Mouse (Mus musculus): Measurements from ENCODE around the gene Atp1b2. TPM values are rescaled to one million over a fixed set of nuclear protein-coding genes. Genes with fewer than 3 reads are reported as not detected.

Gene Atp1b2
- total and polyA plus RNA-seq, 2 experiments from 2014 or later = 161 to 167 TPM

DNA sequence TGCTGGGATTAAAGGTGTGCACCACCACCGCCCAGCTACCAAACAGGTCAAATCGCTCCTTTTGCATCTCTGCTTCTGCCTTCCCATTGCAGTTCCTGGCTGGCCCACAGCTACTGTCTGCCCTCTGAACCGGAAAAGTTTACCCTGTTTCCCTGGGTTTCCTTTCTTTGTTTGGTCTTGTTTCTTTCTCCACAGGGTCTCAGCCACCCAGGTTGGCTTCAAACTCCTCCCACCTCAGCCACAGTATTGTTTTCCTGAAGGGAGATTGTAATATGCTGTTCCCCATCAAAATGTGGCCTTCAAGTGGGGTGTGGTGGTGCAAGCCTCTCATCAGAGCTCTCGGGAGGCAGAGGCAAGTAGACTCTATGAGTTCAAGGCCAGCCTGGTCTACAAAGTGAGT is 54.4 kb downstream of the Atp1b2 start:
- Histone ChIP-seq H3K27me3 (ENCODE audit: insufficient read depth, low read length) (no peaks in the 10 kb centered on the region), H3K27ac (ENCODE audit: low read depth, low read length) (0 out of 2 replicates have a peak overlapping the region, but pooled peaks have one; percentile 3), H3K4me2 (ENCODE audit: low read depth, low read length, poor library complexity, severe bottlenecking) (no peak overlapping the region), H3K4me3 (ENCODE audit: low read depth, low read length) (no peak overlapping the region), H3K9me3 (ENCODE audit: low read length) (no peaks in the 10 kb centered on the region), H3K4me1 (ENCODE audit: insufficient read depth, low read length) (peaks cover 42% of the 10 kb centered on the region), H3K9ac (replicated peaks; ENCODE audit: low read length, poor library complexity, severe bottlenecking) (no peak overlapping the region), H3K36me3 (ENCODE audit: insufficient read depth, low read length) (peaks cover 18% of the 10 kb centered on the region)
- ATAC-seq (ENCODE audit: low FRiP score) (no peak), DNase-seq (ENCODE audit: low spot score) (no peak)
- TF ChIP-seq CTCF (IDR thresholded peaks at IDR 0.05) = no peak
- 65% methylated on average over 4 of the region's 4 CpGs for WGBS

MicroRNAs within 50 kb of the gene (microRNA counts, 519-probe panel; counts per million panel counts)
- 2,727 counts per million, percentile 68 among the panel's probes with 10 or more counts for microRNA mmu-miR-467f

Small RNA genes lying within 50 kb of the gene (microRNA-seq; reads per million reads assigned to microRNA genes)
- not detected for gene Mir467f (ENCODE audit: borderline number of aligned reads)

Other genes starting within 250 kb of the Atp1b2 start
Only the 30 nearest of the 32 such genes appear.
- gene Naa38, start 210.5 kb downstream of the Atp1b2 start, total RNA-seq (2014; rRNA removed) = 32.6 and 95.9 TPM in 2 replicates
- 120 and 147 TPM in 2 replicates for gene Naa38, start 210.5 kb downstream of the Atp1b2 start, polyA plus RNA-seq (2015; fragmentation: Nextera tagmentation; extraction: Ambion mirVana)
- gene Cyb5d1, start 210.3 kb downstream of the Atp1b2 start, total RNA-seq (2014; rRNA removed) = 16.5 and 22.6 TPM in 2 replicates
- gene Cyb5d1, start 210.3 kb downstream of the Atp1b2 start, polyA plus RNA-seq (2015; fragmentation: Nextera tagmentation; extraction: Ambion mirVana) = 18.2 and 18.8 TPM in 2 replicates
- 4.4 and 5.7 TPM in 2 replicates for gene Tmem88, start 207.7 kb downstream of the Atp1b2 start, total RNA-seq (2014; rRNA removed)
- gene Tmem88, start 207.7 kb downstream of the Atp1b2 start, polyA plus RNA-seq (2015; fragmentation: Nextera tagmentation; extraction: Ambion mirVana) = 5.8 and 6.3 TPM in 2 replicates
- gene Kdm6b, start 192.3 kb downstream of the Atp1b2 start, total RNA-seq (2014; rRNA removed) = 12.1 and 14.5 TPM in 2 replicates
- gene Kdm6b, start 192.3 kb downstream of the Atp1b2 start, polyA plus RNA-seq (2015; fragmentation: Nextera tagmentation; extraction: Ambion mirVana) = 18.9 and 22.7 TPM in 2 replicates
- gene Dnah2, start 56.8 kb downstream of the Atp1b2 start, total RNA-seq (2014; rRNA removed) = 9.5 and 12.5 TPM in 2 replicates
- 3.9 and 4.1 TPM in 2 replicates for gene Dnah2, start 56.8 kb downstream of the Atp1b2 start, polyA plus RNA-seq (2015; fragmentation: Nextera tagmentation; extraction: Ambion mirVana)
- 145 and 155 TPM in 2 replicates for gene Efnb3, start 45.7 kb downstream of the Atp1b2 start, total RNA-seq (2014; rRNA removed)
- 151 and 166 TPM in 2 replicates for gene Efnb3, start 45.7 kb downstream of the Atp1b2 start, polyA plus RNA-seq (2015; fragmentation: Nextera tagmentation; extraction: Ambion mirVana)
- gene Wrap53, start 25.7 kb downstream of the Atp1b2 start, total RNA-seq (2014; rRNA removed) = 15.7 and 16.8 TPM in 2 replicates
- gene Wrap53, start 25.7 kb downstream of the Atp1b2 start, polyA plus RNA-seq (2015; fragmentation: Nextera tagmentation; extraction: Ambion mirVana) = 12.6 and 14.2 TPM in 2 replicates
- gene Trp53, start 25.6 kb downstream of the Atp1b2 start, total RNA-seq (2014; rRNA removed) = 29.5 and 34.5 TPM in 2 replicates
- gene Trp53, start 25.6 kb downstream of the Atp1b2 start, polyA plus RNA-seq (2015; fragmentation: Nextera tagmentation; extraction: Ambion mirVana) = 30.3 and 31.9 TPM in 2 replicates
- gene Shbg, start 12.0 kb upstream of the Atp1b2 start, total RNA-seq (2014; rRNA removed) = not detected in 2 replicates
- not detected in 2 replicates for gene Shbg, start 12.0 kb upstream of the Atp1b2 start, polyA plus RNA-seq (2015; fragmentation: Nextera tagmentation; extraction: Ambion mirVana)
- 10.5 and 13.3 TPM in 2 replicates for gene Sat2, start 16.1 kb upstream of the Atp1b2 start, total RNA-seq (2014; rRNA removed)
- 29.6 and 29.9 TPM in 2 replicates for gene Sat2, start 16.1 kb upstream of the Atp1b2 start, polyA plus RNA-seq (2015; fragmentation: Nextera tagmentation; extraction: Ambion mirVana)
- gene Fxr2, start 27.0 kb upstream of the Atp1b2 start, total RNA-seq (2014; rRNA removed) = 76.6 and 84.1 TPM in 2 replicates
- gene Fxr2, start 27.0 kb upstream of the Atp1b2 start, polyA plus RNA-seq (2015; fragmentation: Nextera tagmentation; extraction: Ambion mirVana) = 22.5 and 27.2 TPM in 2 replicates
- gene Sox15, start 49.4 kb upstream of the Atp1b2 start, total RNA-seq (2014; rRNA removed) = 0.27 TPM in 1 of 2 replicates, not detected in the other
- gene Sox15, start 49.4 kb upstream of the Atp1b2 start, polyA plus RNA-seq (2015; fragmentation: Nextera tagmentation; extraction: Ambion mirVana) = 0.19 and 0.20 TPM in 2 replicates
- 224 and 278 TPM in 2 replicates for gene Mpdu1, start 56.7 kb upstream of the Atp1b2 start, total RNA-seq (2014; rRNA removed)
- gene Mpdu1, start 56.7 kb upstream of the Atp1b2 start, polyA plus RNA-seq (2015; fragmentation: Nextera tagmentation; extraction: Ambion mirVana) = 118 and 123 TPM in 2 replicates
- gene Cd68, start 60.2 kb upstream of the Atp1b2 start, total RNA-seq (2014; rRNA removed) = 7.2 and 10.3 TPM in 2 replicates
- gene Cd68, start 60.2 kb upstream of the Atp1b2 start, polyA plus RNA-seq (2015; fragmentation: Nextera tagmentation; extraction: Ambion mirVana) = 10.6 and 11.0 TPM in 2 replicates
- gene Eif4a1, start 66.5 kb upstream of the Atp1b2 start, total RNA-seq (2014; rRNA removed) = 767 and 793 TPM in 2 replicates
- gene Eif4a1, start 66.5 kb upstream of the Atp1b2 start, polyA plus RNA-seq (2015; fragmentation: Nextera tagmentation; extraction: Ambion mirVana) = 501 and 502 TPM in 2 replicates
- gene Senp3, start 76.1 kb upstream of the Atp1b2 start, total RNA-seq (2014; rRNA removed) = 81.7 and 89.2 TPM in 2 replicates
- 70.3 and 74.0 TPM in 2 replicates for gene Senp3, start 76.1 kb upstream of the Atp1b2 start, polyA plus RNA-seq (2015; fragmentation: Nextera tagmentation; extraction: Ambion mirVana)
- 0.27 and 0.57 TPM in 2 replicates for gene Tnfsf13, start 79.8 kb upstream of the Atp1b2 start, total RNA-seq (2014; rRNA removed)
- 0.96 and 1.1 TPM in 2 replicates for gene Tnfsf13, start 79.8 kb upstream of the Atp1b2 start, polyA plus RNA-seq (2015; fragmentation: Nextera tagmentation; extraction: Ambion mirVana)
- gene Tnfsf12, start 89.9 kb upstream of the Atp1b2 start, total RNA-seq (2014; rRNA removed) = 4.7 and 6.2 TPM in 2 replicates
- 4.3 and 4.5 TPM in 2 replicates for gene Tnfsf12, start 89.9 kb upstream of the Atp1b2 start, polyA plus RNA-seq (2015; fragmentation: Nextera tagmentation; extraction: Ambion mirVana)
- gene Tnfsfm13, start 90.2 kb upstream of the Atp1b2 start, total RNA-seq (2014; rRNA removed) = 1.3 and 1.8 TPM in 2 replicates
- 1.2 and 1.9 TPM in 2 replicates for gene Tnfsfm13, start 90.2 kb upstream of the Atp1b2 start, polyA plus RNA-seq (2015; fragmentation: Nextera tagmentation; extraction: Ambion mirVana)
- gene Polr2a, start 152.7 kb upstream of the Atp1b2 start, total RNA-seq (2014; rRNA removed) = 16.9 and 25.1 TPM in 2 replicates
- gene Polr2a, start 152.7 kb upstream of the Atp1b2 start, polyA plus RNA-seq (2015; fragmentation: Nextera tagmentation; extraction: Ambion mirVana) = 9.0 and 10.2 TPM in 2 replicates
- not detected in 2 replicates for gene Slc35g3, start 156.0 kb upstream of the Atp1b2 start, total RNA-seq (2014; rRNA removed)
- gene Slc35g3, start 156.0 kb upstream of the Atp1b2 start, polyA plus RNA-seq (2015; fragmentation: Nextera tagmentation; extraction: Ambion mirVana) = 0.23 and 0.26 TPM in 2 replicates
- 31.5 and 34.3 TPM in 2 replicates for gene Zbtb4, start 160.0 kb upstream of the Atp1b2 start, total RNA-seq (2014; rRNA removed)
- gene Zbtb4, start 160.0 kb upstream of the Atp1b2 start, polyA plus RNA-seq (2015; fragmentation: Nextera tagmentation; extraction: Ambion mirVana) = 4.4 and 5.0 TPM in 2 replicates
- gene Chrnb1, start 190.0 kb upstream of the Atp1b2 start, total RNA-seq (2014; rRNA removed) = 1.5 and 1.6 TPM in 2 replicates
- gene Chrnb1, start 190.0 kb upstream of the Atp1b2 start, polyA plus RNA-seq (2015; fragmentation: Nextera tagmentation; extraction: Ambion mirVana) = 1.1 TPM in 2 replicates
- gene Fgf11, start 195.9 kb upstream of the Atp1b2 start, total RNA-seq (2014; rRNA removed) = 12.7 and 16.4 TPM in 2 replicates
- gene Fgf11, start 195.9 kb upstream of the Atp1b2 start, polyA plus RNA-seq (2015; fragmentation: Nextera tagmentation; extraction: Ambion mirVana) = 2.6 and 2.8 TPM in 2 replicates
- 0.16 TPM in 1 of 2 replicates, not detected in the other for gene Tmem102, start 199.7 kb upstream of the Atp1b2 start, total RNA-seq (2014; rRNA removed)
- 0.80 and 0.94 TPM in 2 replicates for gene Tmem102, start 199.7 kb upstream of the Atp1b2 start, polyA plus RNA-seq (2015; fragmentation: Nextera tagmentation; extraction: Ambion mirVana)
- gene Gm39566, start 209.4 kb upstream of the Atp1b2 start, total RNA-seq (2014; rRNA removed) = not detected in 2 replicates
- gene Gm39566, start 209.4 kb upstream of the Atp1b2 start, polyA plus RNA-seq (2015; fragmentation: Nextera tagmentation; extraction: Ambion mirVana) = not detected in 2 replicates
- gene Spem2, start 212.5 kb upstream of the Atp1b2 start, total RNA-seq (2014; rRNA removed) = not detected in 2 replicates
- gene Spem2, start 212.5 kb upstream of the Atp1b2 start, polyA plus RNA-seq (2015; fragmentation: Nextera tagmentation; extraction: Ambion mirVana) = not detected in 2 replicates
- 0.93 TPM in 1 of 2 replicates, not detected in the other for gene Spem1, start 216.2 kb upstream of the Atp1b2 start, total RNA-seq (2014; rRNA removed)
- gene Spem1, start 216.2 kb upstream of the Atp1b2 start, polyA plus RNA-seq (2015; fragmentation: Nextera tagmentation; extraction: Ambion mirVana) = 0.20 and 0.27 TPM in 2 replicates
- 117 and 137 TPM in 2 replicates for gene Nlgn2, start 231.8 kb upstream of the Atp1b2 start, total RNA-seq (2014; rRNA removed)
- 21.0 and 23.5 TPM in 2 replicates for gene Nlgn2, start 231.8 kb upstream of the Atp1b2 start, polyA plus RNA-seq (2015; fragmentation: Nextera tagmentation; extraction: Ambion mirVana)
- 95.5 and 103 TPM in 2 replicates for gene Tmem256, start 232.6 kb upstream of the Atp1b2 start, total RNA-seq (2014; rRNA removed)
- 349 and 370 TPM in 2 replicates for gene Tmem256, start 232.6 kb upstream of the Atp1b2 start, polyA plus RNA-seq (2015; fragmentation: Nextera tagmentation; extraction: Ambion mirVana)

Measured in midbrain, postnatal 0 days (tissue).